ENCODE assay signal across 8 mouse cellular contexts in the genomic region with DNA sequence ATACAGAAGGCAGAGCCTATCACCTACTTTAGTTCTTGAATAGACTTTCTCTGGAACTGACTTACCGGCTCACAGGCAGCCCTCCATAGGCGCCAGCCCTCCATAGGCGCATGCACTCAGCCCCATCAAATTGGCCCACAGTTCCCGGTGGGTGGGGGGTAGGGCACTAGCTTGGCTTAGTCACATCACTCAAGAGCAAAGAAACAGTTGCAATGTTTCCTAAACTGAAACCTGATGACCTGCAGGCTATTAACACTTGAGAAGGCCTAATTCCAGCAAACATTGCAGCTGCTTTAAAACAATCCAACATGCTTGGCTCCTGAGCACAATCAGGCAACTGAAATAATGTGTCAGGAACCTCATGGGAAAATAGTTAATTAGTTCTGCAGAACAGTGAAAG. TPM values are rescaled to one million over a fixed set of nuclear protein-coding genes. Genes with fewer than 3 reads are reported as not detected.
A peak's percentile ranks its signal among the peaks of the same experiment; 100 is the strongest.
DNase-seq lines count a peak whose midpoint lies in the region; ATAC-seq lines count a peak whose summit lies in the region.

No protein-coding gene starts in this region.

- WGBS in hindbrain, embryonic 13.5 days: 47% methylated on average over 4 of the region's 4 CpGs
- 52% methylated on average over 4 of the region's 4 CpGs for WGBS in hindbrain, embryonic 10.5 days
- 4% methylated on average over 4 of the region's 4 CpGs for WGBS in limb, embryonic 11.5 days
- 57% methylated on average over 4 of the region's 4 CpGs for WGBS in midbrain, embryonic 13.5 days
- 43% methylated on average over 4 of the region's 4 CpGs for WGBS in forebrain, embryonic 15.5 days

- no peaks in the 10 kb centered on the region for H3K27me3 ChIP-seq in hindbrain, embryonic 13.5 days
- H3K27me3 ChIP-seq in hindbrain, embryonic 10.5 days (ENCODE audit: insufficient read depth, poor library complexity, severe bottlenecking): no peaks in the 10 kb centered on the region
- H3K27me3 ChIP-seq in limb, embryonic 11.5 days (ENCODE audit: control insufficient read depth, insufficient read depth, low read length): no peaks in the 10 kb centered on the region
- no peaks in the 10 kb centered on the region for H3K27me3 ChIP-seq in midbrain, embryonic 13.5 days
- H3K27me3 ChIP-seq in forebrain, embryonic 15.5 days: no peaks in the 10 kb centered on the region

- ATAC-seq in hindbrain, embryonic 13.5 days (ENCODE audit: low FRiP score): peak; percentile 61; the same call in 1 of the 2 replicates
- ATAC-seq in CD4-positive, CD25-positive, alpha-beta regulatory T cell, adult 4 months: peak; percentile 12
- ATAC-seq in limb, embryonic 11.5 days (ENCODE audit: insufficient number of reproducible peaks, low FRiP score, low TSS enrichment, low read depth): peak; percentile 88
- no peak for ATAC-seq in midbrain, embryonic 13.5 days
- no peak for ATAC-seq in forebrain, embryonic 15.5 days (replicated peaks)

- H3K9me3 ChIP-seq in hindbrain, embryonic 13.5 days: no peaks in the 10 kb centered on the region
- no peaks in the 10 kb centered on the region for H3K9me3 ChIP-seq in hindbrain, embryonic 10.5 days
- H3K9me3 ChIP-seq in limb, embryonic 11.5 days (ENCODE audit: control insufficient read depth, low read length): no peaks in the 10 kb centered on the region
- no peaks in the 10 kb centered on the region for H3K9me3 ChIP-seq in midbrain, embryonic 13.5 days
- H3K9me3 ChIP-seq in forebrain, embryonic 15.5 days: no peaks in the 10 kb centered on the region

- H3K4me1 ChIP-seq in hindbrain, embryonic 13.5 days (replicated peaks): peaks cover 40% of the 10 kb centered on the region
- peaks cover 52% of the 10 kb centered on the region for H3K4me1 ChIP-seq in hindbrain, embryonic 10.5 days (replicated peaks)
- H3K4me1 ChIP-seq in limb, embryonic 11.5 days (ENCODE audit: control insufficient read depth, insufficient read depth, low read length): peaks cover 44% of the 10 kb centered on the region
- peaks cover 11% of the 10 kb centered on the region for H3K4me1 ChIP-seq in midbrain, embryonic 13.5 days (replicated peaks)
- H3K4me1 ChIP-seq in forebrain, embryonic 15.5 days: peaks cover 23% of the 10 kb centered on the region

- no peak for DNase-seq in hindbrain, embryonic 10.5 days (ENCODE audit: low spot score)
- peak; percentile 61 for DNase-seq in embryo, embryonic 11 days
- DNase-seq in limb, embryonic 11.5 days (ENCODE audit: low spot score): peak; percentile 72
- no peak for DNase-seq in adrenal gland, adult 18-20 months (ENCODE audit: low spot score in 2 of 2)

- peaks cover 14% of the 10 kb centered on the region; the same call in 1 of the 2 replicates for H3K36me3 ChIP-seq in hindbrain, embryonic 13.5 days
- peaks cover 20% of the 10 kb centered on the region; the same call in 1 of the 2 replicates for H3K36me3 ChIP-seq in hindbrain, embryonic 10.5 days
- peaks cover 4% of the 10 kb centered on the region; the same call in 1 of the 2 replicates for H3K36me3 ChIP-seq in limb, embryonic 11.5 days (ENCODE audit: control insufficient read depth, insufficient read depth, low read length)
- peaks cover 7% of the 10 kb centered on the region; the same call in 1 of the 2 replicates for H3K36me3 ChIP-seq in midbrain, embryonic 13.5 days
- H3K36me3 ChIP-seq in forebrain, embryonic 15.5 days: no peaks in the 10 kb centered on the region

- no peak overlapping the region for H3K4me3 ChIP-seq in hindbrain, embryonic 13.5 days
- no peak overlapping the region for H3K4me3 ChIP-seq in hindbrain, embryonic 10.5 days
- no peak overlapping the region for H3K4me3 ChIP-seq in limb, embryonic 11.5 days (ENCODE audit: low read depth, low read length)
- H3K4me3 ChIP-seq in midbrain, embryonic 13.5 days (replicated peaks): no peak overlapping the region
- H3K4me3 ChIP-seq in forebrain, embryonic 15.5 days: no peak overlapping the region

- H3K9ac ChIP-seq in hindbrain, embryonic 13.5 days: no peak overlapping the region
- H3K9ac ChIP-seq in limb, embryonic 11.5 days (ENCODE audit: low read length): no peak overlapping the region
- H3K9ac ChIP-seq in midbrain, embryonic 13.5 days (replicated peaks): no peak overlapping the region
- H3K9ac ChIP-seq in forebrain, embryonic 15.5 days (replicated peaks): no peak overlapping the region

- H3K4me2 ChIP-seq in hindbrain, embryonic 13.5 days: no peak overlapping the region
- no peak overlapping the region for H3K4me2 ChIP-seq in limb, embryonic 11.5 days (ENCODE audit: low read depth, severe bottlenecking)
- H3K4me2 ChIP-seq in midbrain, embryonic 13.5 days (replicated peaks): no peak overlapping the region
- H3K4me2 ChIP-seq in forebrain, embryonic 15.5 days (replicated peaks): no peak overlapping the region

- peak overlapping the region; percentile 15; the same call in 1 of the 2 replicates for H3K27ac ChIP-seq in hindbrain, embryonic 13.5 days
- H3K27ac ChIP-seq in hindbrain, embryonic 10.5 days: no peak overlapping the region
- peak overlapping the region; percentile 64 for H3K27ac ChIP-seq in limb, embryonic 11.5 days (replicated peaks; ENCODE audit: low read depth, low read length)
- H3K27ac ChIP-seq in midbrain, embryonic 13.5 days: no peak overlapping the region
- no peak overlapping the region for H3K27ac ChIP-seq in forebrain, embryonic 15.5 days (replicated peaks)

RNA-seq across cellular contexts. Expression of a gene that starts 18.2 kb away (rescaled TPM):
- polyA plus RNA-seq in hindbrain, embryonic 13.5 days (2015; fragmentation: Nextera tagmentation; extraction: Ambion mirVana): 12.3 and 12.5 TPM in 2 replicates
- polyA plus RNA-seq in hindbrain, embryonic 10.5 days (2016; fragmentation: Nextera tagmentation; extraction: Ambion mirVana): 17.3 and 20.8 TPM in 2 replicates
- 10 to 100 TPM; 45.2 to 46.1 TPM for polyA plus RNA-seq in CD4-positive, CD25-positive, alpha-beta regulatory T cell, adult 4 months (2017; shearing (Covaris generic))
- 28.0 and 31.5 TPM in 2 replicates for polyA plus RNA-seq in limb, embryonic 11.5 days (2014; fragmentation: Nextera tagmentation; extraction: Ambion mirVana)
- polyA plus RNA-seq in midbrain, embryonic 13.5 days (2015; fragmentation: Nextera tagmentation; extraction: Ambion mirVana): 11.0 and 11.2 TPM in 2 replicates
- 10.8 and 11.0 TPM in 2 replicates for polyA plus RNA-seq in forebrain, embryonic 15.5 days (2015; fragmentation: Nextera tagmentation; extraction: Ambion mirVana)
- 10 to 100 TPM; 55.8 to 67.8 TPM for total RNA-seq in adrenal gland, adult 18-20 months (2021)

Comparison
In these comparisons a context has a peak if more than half of its experiments do, and no peak if none do; other contexts are left out.
1. H3K27ac ChIP-seq: peak in hindbrain, embryonic 13.5 days (single experiment) and limb, embryonic 11.5 days (single experiment); none in hindbrain, embryonic 10.5 days (single experiment), midbrain, embryonic 13.5 days (single experiment) and forebrain, embryonic 15.5 days (single experiment).
2. ATAC-seq: peak in hindbrain, embryonic 13.5 days (single experiment), CD4-positive, CD25-positive, alpha-beta regulatory T cell, adult 4 months (single experiment) and limb, embryonic 11.5 days (single experiment); none in midbrain, embryonic 13.5 days (single experiment) and forebrain, embryonic 15.5 days (single experiment).
3. DNase-seq: peak in embryo, embryonic 11 days (single experiment) and limb, embryonic 11.5 days (single experiment); none in hindbrain, embryonic 10.5 days (single experiment) and adrenal gland, adult 18-20 months (0 of 2).